In genomic region chr19:38930788-38931565, GRCm38 (mm10) we compare ENCODE assay signal across 1 mouse cellular context.
TF ChIP-seq lines count a peak whose summit lies in the region.

TSS of gene Hells (plus strand) at chr19:38930915.

TF ChIP-seq in CH12.LX, 34 proteins besides CTCF, POLR2A, EP300 and RAD21 (continued from another document):
- no peak for TF ChIP-seq CHD1 (IDR thresholded peaks at IDR 0.05; ENCODE audit: low read depth, low read length)
- no peak for TF ChIP-seq ZNF384 (IDR thresholded peaks at IDR 0.05; ENCODE audit: low read depth, low read length)
- peak; percentile 63; the same call in 1 of the 2 replicates for TF ChIP-seq TBP (conservative IDR thresholded peaks at IDR 0.05; ENCODE audit: low read depth, low read length)
- no peak for TF ChIP-seq SMC3 (IDR thresholded peaks at IDR 0.05; ENCODE audit: low read depth, low read length)
- TF ChIP-seq BHLHE40 (IDR thresholded peaks at IDR 0.05; ENCODE audit: low read depth, low read length), result peak; percentile 61
- peak; percentile 69 for TF ChIP-seq HCFC1 (IDR thresholded peaks at IDR 0.05; ENCODE audit: low read depth, low read length)
- TF ChIP-seq UBTF (IDR thresholded peaks at IDR 0.05; ENCODE audit: low read depth, low read length), result peak; percentile 60; the same call in 1 of the 2 replicates
- no peak for TF ChIP-seq JUN (IDR thresholded peaks at IDR 0.05; ENCODE audit: insufficient read depth, low read depth, low read length)
- TF ChIP-seq CHD2 (IDR thresholded peaks at IDR 0.05; ENCODE audit: low read length), result peak; percentile 99
- TF ChIP-seq JUND (conservative IDR thresholded peaks at IDR 0.05; ENCODE audit: low read depth, low read length), result no peak
- TF ChIP-seq NELFE (IDR thresholded peaks at IDR 0.05; ENCODE audit: low read depth, low read length), result peak; percentile 93
- no peak; the same call in 1 of the 2 replicates for TF ChIP-seq NRF1 (IDR thresholded peaks at IDR 0.05; ENCODE audit: low read depth, low read length)
